Mouse (Mus musculus): Measurements from ENCODE around the gene Cela3b. TPM values are rescaled to one million over a fixed set of nuclear protein-coding genes. Genes with fewer than 3 reads are reported as not detected.

The Cela3b gene
- polyA plus RNA-seq, 1 experiment from 2014 or later = not detected

Other genes with a start within 250 kb of the Cela3b start
- gene Wnt4, start 153.1 kb downstream of the Cela3b start, polyA plus RNA-seq (2014; fragmentation: Nextera tagmentation; extraction: Ambion mirVana) = 1.9 and 2.2 TPM in 2 replicates
- gene Cdc42, start 72.8 kb downstream of the Cela3b start, polyA plus RNA-seq (2014; fragmentation: Nextera tagmentation; extraction: Ambion mirVana) = 1,007 and 1,073 TPM in 2 replicates
- not detected in 2 replicates for gene Cela3a, start 20.7 kb downstream of the Cela3b start, polyA plus RNA-seq (2014; fragmentation: Nextera tagmentation; extraction: Ambion mirVana)
- not detected in 2 replicates for gene 1700013G24Rik, start 22.7 kb upstream of the Cela3b start, polyA plus RNA-seq (2014; fragmentation: Nextera tagmentation; extraction: Ambion mirVana)
- 8.7 and 10.7 TPM in 2 replicates for gene Hspg2, start 38.2 kb upstream of the Cela3b start, polyA plus RNA-seq (2014; fragmentation: Nextera tagmentation; extraction: Ambion mirVana)
- gene Ldlrad2, start 144.0 kb upstream of the Cela3b start, polyA plus RNA-seq (2014; fragmentation: Nextera tagmentation; extraction: Ambion mirVana) = 0.57 TPM in 1 of 2 replicates, not detected in the other
- gene Usp48, start 163.2 kb upstream of the Cela3b start, polyA plus RNA-seq (2014; fragmentation: Nextera tagmentation; extraction: Ambion mirVana) = 65.3 and 70.9 TPM in 2 replicates
- gene Rap1gap, start 234.2 kb upstream of the Cela3b start, polyA plus RNA-seq (2014; fragmentation: Nextera tagmentation; extraction: Ambion mirVana) = 80.7 and 83.9 TPM in 2 replicates

Data from hindbrain, embryonic 14.5 days (tissue).